Comparison of ENCODE assay signal across 15 mouse cellular contexts in the genomic region with DNA sequence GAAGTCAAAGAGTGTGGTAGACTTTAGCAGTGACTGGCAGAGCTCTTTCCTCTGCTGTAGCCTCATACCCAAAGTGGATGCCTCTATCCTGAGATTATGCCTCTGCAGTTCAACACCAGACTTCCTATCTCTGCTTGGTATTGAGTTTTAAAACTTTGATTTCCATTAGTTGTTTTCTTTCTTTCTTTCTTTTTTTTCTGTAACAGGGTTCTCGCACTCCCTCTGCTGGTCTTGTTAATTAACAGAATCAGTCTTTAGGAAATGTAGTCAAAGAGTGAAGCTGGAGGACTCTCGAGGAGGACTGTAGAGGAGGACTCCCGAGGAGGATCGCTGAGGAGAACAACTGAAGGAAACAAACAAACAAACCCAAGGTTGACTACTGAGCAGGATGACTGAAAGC. TPM values are rescaled to one million over a fixed set of nuclear protein-coding genes. Genes with fewer than 3 reads are reported as not detected.
DNase-seq lines count a peak whose midpoint lies in the region; ATAC-seq and TF ChIP-seq lines count a peak whose summit lies in the region.
"Had no signal": no experiment of that assay in that cellular context is flagged by ENCODE, and none has a peak within 500 bp of the region (broad histone marks: within the 10 kb centered on the region; RNA-seq: fewer than 3 reads in every experiment).

No protein-coding gene starts in this region.

- no peaks in the 10 kb centered on the region for H3K27me3 ChIP-seq in heart, adult 2 months (ENCODE audit: control insufficient read depth, insufficient read depth, low read length)
- no peaks in the 10 kb centered on the region for H3K27me3 ChIP-seq in Patski
- H3K27me3 ChIP-seq: hindbrain, embryonic 12.5 days; limb, embryonic 15.5 days; megakaryocyte, embryonic 14.5 days; neural tube, embryonic 13.5 days had no signal

- H3K36me3 ChIP-seq in heart, adult 2 months (ENCODE audit: control insufficient read depth, insufficient read depth, low read length) = no peaks in the 10 kb centered on the region
- H3K36me3 ChIP-seq: G1E; hindbrain, embryonic 12.5 days; limb, embryonic 15.5 days; neural tube, embryonic 13.5 days had no signal

- TF ChIP-seq POLR2A in heart, adult 2 months (IDR thresholded peaks at IDR 0.05; ENCODE audit: insufficient read depth, low read depth, low read length) = no peak

- H3K79me2 ChIP-seq in heart, adult 2 months (replicated peaks; ENCODE audit: control insufficient read depth, insufficient read depth, low read length) = no peaks in the 10 kb centered on the region

- POLR2A ChIA-PET in Patski (lab: Charles Lee) = no interaction called here

- intact Hi-C loops in heart, adult 2 months (cut with DNase I) = loop anchor here (5.0 to 10.0 kb wide), 2 partner anchors 1254 to 1841 kb away; no protein-coding TSS in a partner anchor
- intact Hi-C loops in heart, postnatal 36 days (cut with DNase I) = loop anchor here (5.0 to 10.0 kb wide), 3 partner anchors 471 to 1481 kb away; no protein-coding TSS in a partner anchor

- whole genome bisulfite sequencing in heart, adult 2 months = 46% methylated on average over 4 of the region's 4 CpGs

- DNase-seq in heart, adult 2 months = no peak
- DNase-seq in heart, postnatal 36 days = no peak
- peak; percentile 8 to 35 for DNase-seq in layer of hippocampus, adult 2 months (ENCODE audit: low spot score in 2 of 2)
- no peak for DNase-seq in layer of hippocampus, adult 9-10 months (ENCODE audit: low spot score)
- peak; percentile 29 for DNase-seq in A20 (ENCODE audit: low read depth, low spot score)
- DNase-seq in Patski (ENCODE audit: low read depth, low spot score) = no peak
- DNase-seq in adrenal gland, postnatal 36 days = no peak
- DNase-seq in neural tube, embryonic 10.5 days (ENCODE audit: extremely low spot score, low spot score) = no peak
- DNase-seq: adrenal gland, postnatal 10 days; cerebellum, adult 8-10 months had no signal

- no peaks in the 10 kb centered on the region for H3K4me1 ChIP-seq in heart, adult 2 months (ENCODE audit: control insufficient read depth, insufficient read depth, low read length)
- H3K4me1 ChIP-seq: limb, embryonic 15.5 days; megakaryocyte, embryonic 14.5 days; neural tube, embryonic 13.5 days had no signal

- CTCF ChIA-PET in Patski (lab: Charles Lee) = interaction anchor here (1.1 to 3.1 kb wide), 9 partner anchors 15 to 1666 kb away, joined by 3 to 8 read pairs (median 4); no protein-coding TSS in a partner anchor

- TF ChIP-seq CTCF in heart, adult 2 months (IDR thresholded peaks at IDR 0.05) = peak; percentile 61
- peak; percentile 79 for TF ChIP-seq CTCF in layer of hippocampus, adult 2 months (conservative IDR thresholded peaks at IDR 0.05)
- TF ChIP-seq CTCF in Patski (IDR thresholded peaks at IDR 0.05) = peak; percentile 62

- no peak for TF ChIP-seq EP300 in heart, adult 2 months (IDR thresholded peaks at IDR 0.05; ENCODE audit: insufficient read depth, low read depth, low read length)

- H3K9ac ChIP-seq in heart, adult 2 months (ENCODE audit: low read depth, low read length) = no peak overlapping the region
- H3K9ac ChIP-seq: hindbrain, embryonic 12.5 days; limb, embryonic 15.5 days; neural tube, embryonic 13.5 days had no signal

- no peak overlapping the region for H3K4me3 ChIP-seq in heart, adult 2 months
- H3K4me3 ChIP-seq in layer of hippocampus, adult 2 months = no peak overlapping the region
- H3K4me3 ChIP-seq: hindbrain, embryonic 12.5 days; limb, embryonic 15.5 days; megakaryocyte, embryonic 14.5 days; neural tube, embryonic 13.5 days had no signal

- in situ Hi-C loops in Patski (cut with MboI; ENCODE audit: low pct_unique_long_range_greater_than_20kb) = loop anchor here (10.0 kb wide), 3 partner anchors 581 to 1481 kb away; no protein-coding TSS in a partner anchor

- H3K27ac ChIP-seq in heart, adult 2 months = no peak overlapping the region
- H3K27ac ChIP-seq in layer of hippocampus, adult 2 months = no peak overlapping the region
- H3K27ac ChIP-seq: hindbrain, embryonic 12.5 days; limb, embryonic 15.5 days; neural tube, embryonic 13.5 days had no signal

- no peak for ATAC-seq in Patski

RNA-seq across cellular contexts. Expression of a gene that starts 40.6 kb away (rescaled TPM):
- 10 to 100 TPM; 24.9 to 30.4 TPM for total RNA-seq in heart, adult 2 months (2021)
- polyA plus RNA-seq in heart, adult 2 months (2012; rRNA removed) = 16.9 and 22.4 TPM in 2 replicates
- 10 to 100 TPM; 20.8 to 27.4 TPM for total RNA-seq in heart, postnatal 36 days (2021)
- total RNA-seq in layer of hippocampus, adult 2 months (2021) = 10 to 100 TPM; 43.2 to 45.9 TPM
- 52.9 TPM for polyA plus RNA-seq in Patski (2021)
- total RNA-seq in adrenal gland, postnatal 36 days (2021) = 100 to 1,000 TPM; 224 to 238 TPM

Comparison
In these comparisons a context has a peak if more than half of its experiments do, and no peak if none do; other contexts are left out.
1. DNase-seq: peak in layer of hippocampus, adult 2 months (2 of 2) and A20 (single experiment); none in heart, adult 2 months (0 of 2), heart, postnatal 36 days (0 of 2), layer of hippocampus, adult 9-10 months (single experiment), Patski (single experiment), adrenal gland, postnatal 36 days (0 of 2) and neural tube, embryonic 10.5 days (single experiment).
2. RNA of a gene that starts 40.6 kb away (total RNA-seq): 224 to 238 TPM in adrenal gland, postnatal 36 days; 43.2 to 45.9 TPM in layer of hippocampus, adult 2 months, 24.9 to 30.4 TPM in heart, adult 2 months and 20.8 to 27.4 TPM in heart, postnatal 36 days; every median in the first group is over 4 times any median in the second.
3. Peak in every context shown above with its lines, with median percentiles within 50 percentile points of each other: CTCF ChIP-seq.